Mouse (Mus musculus) brain, embryonic 14.5 days (tissue): ENCODE results near the gene Castor1. TPM values are rescaled to one million over a fixed set of nuclear protein-coding genes. Genes with fewer than 3 reads are reported as not detected.
A peak's percentile ranks its signal among the peaks of the same experiment; 100 is the strongest.
"Not testable (repeated sequence)": the region's sequence is repeated elsewhere in the genome, so short reads cannot be mapped to it uniquely, and the experiment has no call there.

Experiments used
- DNase-seq: peaks from one replicate; pipeline ENCODE4 v3.0.0-alpha.2; 2011; ENCODE audit warnings: low read depth
- CTCF ChIP-seq: fragments of 200-500 bp; IDR thresholded peaks from 2 replicates; pipeline ENCODE4 v1.5.1; 2012; ENCODE audit warnings: inconsistent platforms, mild to moderate bottlenecking, moderate library complexity, borderline replicate concordance; ENCODE audit not compliant: insufficient read depth, insufficient read length; ENCODE audit errors: extremely low read depth
- POLR2A ChIP-seq: fragments of 200-500 bp; IDR thresholded peaks from 2 replicates; pipeline ENCODE4 v1.6.1; 2012; ENCODE audit warnings: mild to moderate bottlenecking, inconsistent platforms, borderline replicate concordance; ENCODE audit not compliant: poor library complexity, insufficient read depth, insufficient read length, severe bottlenecking; ENCODE audit errors: extremely low read depth
- polyA plus RNA-seq: library from polyadenylated mRNA; depleted of rRNA; stranded (reverse); fragments of >200 nt; gene quantifications from 2 replicates; pipeline ENCODE4 v1.2.3, GENCODE M21; 2012; rRNA removed

Castor1 gene
- polyA plus RNA-seq: 1.9 and 2.7 TPM in 2 replicates

- peak; percentile 86 for DNase-seq
- no peak for TF ChIP-seq CTCF
- no peak for TF ChIP-seq POLR2A
Measured at GRCm38 (mm10) chr11:4217914-4218629, at the start of gene Castor1. Gene Castor1 (plus strand): TSS chr11:4218225.

- peak; percentile 39 for DNase-seq
- TF ChIP-seq POLR2A (no peak), CTCF (no peak)
Measured at GRCm38 (mm10) chr11:4174586-4174985, 43.4 kb upstream of the Castor1 start.

GRCm38 (mm10) chr11:4177716-4178115, 40.3 kb upstream of the Castor1 start:
- TF ChIP-seq CTCF (no peak), POLR2A (no peak)
- no peak for DNase-seq

- peak; percentile 13 for DNase-seq
- TF ChIP-seq POLR2A (no peak), CTCF (no peak)
Measured at GRCm38 (mm10) chr11:4182061-4182460, 36.0 kb upstream of the Castor1 start.

- peak; percentile 80 for DNase-seq
- TF ChIP-seq CTCF (no peak), POLR2A (no peak)
Measured at GRCm38 (mm10) chr11:4183511-4183910, 34.5 kb upstream of the Castor1 start.

GRCm38 (mm10) chr11:4184251-4184952, 33.6 kb upstream of the Castor1 start:
- no peak for TF ChIP-seq POLR2A
- TF ChIP-seq CTCF: no peak
- DNase-seq: no peak

GRCm38 (mm10) chr11:4185480-4185879, 32.5 kb upstream of the Castor1 start:
- not testable (repeated sequence) for DNase-seq

GRCm38 (mm10) chr11:4186486-4187317, 31.3 kb upstream of the Castor1 start, which contains the start of gene Tbc1d10a:
Gene Tbc1d10a (plus strand): TSS chr11:4186789.
- DNase-seq: peak; percentile 99
- no peak for TF ChIP-seq CTCF
- TF ChIP-seq POLR2A: peak; percentile 96

GRCm38 (mm10) chr11:4187318-4187700, 30.7 kb upstream of the Castor1 start:
- no peak for DNase-seq
- TF ChIP-seq CTCF (no peak), POLR2A (no peak)

- TF ChIP-seq POLR2A: no peak
- TF ChIP-seq CTCF: no peak
- no peak for DNase-seq
Measured at GRCm38 (mm10) chr11:4189182-4189581, 28.8 kb upstream of the Castor1 start.

- TF ChIP-seq CTCF: no peak
- no peak for TF ChIP-seq POLR2A
- DNase-seq: no peak
Measured at GRCm38 (mm10) chr11:4190677-4191076, 27.3 kb upstream of the Castor1 start.

- no peak for DNase-seq
- TF ChIP-seq CTCF: no peak
- no peak for TF ChIP-seq POLR2A
Measured at GRCm38 (mm10) chr11:4192757-4193156, 25.3 kb upstream of the Castor1 start.

- TF ChIP-seq POLR2A: no peak
- TF ChIP-seq CTCF: no peak
Measured at GRCm38 (mm10) chr11:4193420-4193819, 24.6 kb upstream of the Castor1 start.

GRCm38 (mm10) chr11:4195597-4196031, 22.4 kb upstream of the Castor1 start:
- no peak for DNase-seq
- no peak for TF ChIP-seq POLR2A
- no peak for TF ChIP-seq CTCF

More at GRCm38 (mm10) chr11:4193420-4193819, 24.6 kb upstream of the Castor1 start:
- DNase-seq: no peak

GRCm38 (mm10) chr11:4196636-4197035, 21.4 kb upstream of the Castor1 start:
- TF ChIP-seq CTCF (no peak), POLR2A (no peak)
- no peak for DNase-seq
